Mouse (Mus musculus) ES-E14 (cell line): ENCODE results near the gene Clptm1.

Experiments used
- CHD2 ChIP-seq: IDR thresholded peaks from 2 replicates; pipeline ENCODE4 v1.6.1; 2014; ENCODE audit warnings: mild to moderate bottlenecking, low read depth, low read length, inconsistent platforms
- MAFK ChIP-seq: IDR thresholded peaks from 2 replicates; pipeline ENCODE4 v1.6.1; 2014; ENCODE audit warnings: mild to moderate bottlenecking, low read depth, low read length, inconsistent platforms; ENCODE audit not compliant: insufficient read depth
- ZC3H11A ChIP-seq: IDR thresholded peaks from 2 replicates; pipeline ENCODE4 v1.6.1; 2012; ENCODE audit warnings: low read depth, mild to moderate bottlenecking, inconsistent platforms, low read length, borderline replicate concordance
- ZNF384 ChIP-seq: IDR thresholded peaks from 2 replicates; pipeline ENCODE4 v1.6.1; 2012; ENCODE audit warnings: low read depth, low read length, inconsistent platforms

DNA sequence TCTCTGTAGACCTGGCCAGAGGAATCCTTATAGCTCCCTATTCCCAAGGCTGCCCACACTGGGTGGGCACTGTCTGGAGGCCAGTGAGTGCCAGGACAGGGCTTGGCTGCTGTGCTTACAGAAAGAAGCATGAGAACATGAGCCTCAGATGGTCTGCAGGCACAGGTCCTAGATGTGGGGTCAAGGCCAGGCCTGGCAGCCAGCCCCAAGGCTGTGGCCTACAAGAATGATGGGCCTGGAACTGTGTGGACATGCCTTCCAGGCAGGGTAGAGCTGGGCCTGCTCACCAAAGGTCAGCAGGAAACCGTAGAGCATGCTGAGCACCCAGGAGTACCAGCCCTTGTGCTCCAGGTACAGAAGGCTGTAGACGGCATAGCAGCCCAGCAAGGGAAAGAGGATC is 30.2 kb downstream of the Clptm1 start:
- TF ChIP-seq MAFK (no peak), CHD2 (no peak), ZC3H11A (no peak), ZNF384 (no peak)
